Mouse (Mus musculus) telencephalon, adult 2 months (tissue): ENCODE measurements around the gene Zmym6.

ENCODE experiments used
- DNase-seq: peaks from one replicate; pipeline ENCODE4 v3.0.0-alpha.2; 2011; ENCODE audit warnings: low read depth, low spot score

Gene Zmym6

GRCm38 (mm10) chr4:127124331-127124730 is 47.1 kb downstream of the Zmym6 start:
- DNase-seq: no peak

- DNase-seq: peak; percentile 23
Measured at GRCm38 (mm10) chr4:127125834-127126463, 48.8 kb downstream of the Zmym6 start.

- DNase-seq: no peak
Measured at GRCm38 (mm10) chr4:127134687-127135086, 57.5 kb downstream of the Zmym6 start.

GRCm38 (mm10) chr4:127137591-127137990 is 60.4 kb downstream of the Zmym6 start:
- DNase-seq: no peak

GRCm38 (mm10) chr4:127138486-127138885 is 61.3 kb downstream of the Zmym6 start:
- no peak for DNase-seq

- no peak for DNase-seq
Measured at GRCm38 (mm10) chr4:127150031-127150430, 72.8 kb downstream of the Zmym6 start.

GRCm38 (mm10) chr4:127153345-127153744 is 76.2 kb downstream of the Zmym6 start:
- DNase-seq: no peak

GRCm38 (mm10) chr4:127155757-127156156 is 78.6 kb downstream of the Zmym6 start:
- DNase-seq: no peak

- no peak for DNase-seq
Measured at GRCm38 (mm10) chr4:127157746-127158145, 80.6 kb downstream of the Zmym6 start.

- DNase-seq: no peak
Measured at GRCm38 (mm10) chr4:127163926-127164325, 86.7 kb downstream of the Zmym6 start.

- no peak for DNase-seq
Measured at GRCm38 (mm10) chr4:127167096-127167495, 89.9 kb downstream of the Zmym6 start.

- no peak for DNase-seq
Measured at GRCm38 (mm10) chr4:127167731-127168130, 90.5 kb downstream of the Zmym6 start.

GRCm38 (mm10) chr4:127168211-127168913 is 91.2 kb downstream of the Zmym6 start:
- DNase-seq: no peak

- no peak for DNase-seq
Measured at GRCm38 (mm10) chr4:127168914-127169345, 91.7 kb downstream of the Zmym6 start, which contains the start of gene Dlgap3. Gene Dlgap3 (plus strand): TSS chr4:127169204.

- DNase-seq: no peak
Measured at GRCm38 (mm10) chr4:127169346-127170221, 92.4 kb downstream of the Zmym6 start.

GRCm38 (mm10) chr4:127170866-127171265 is 93.7 kb downstream of the Zmym6 start:
- DNase-seq: peak; percentile 86

GRCm38 (mm10) chr4:127171341-127171905 is 94.2 kb downstream of the Zmym6 start:
- DNase-seq: no peak

- no peak for DNase-seq
Measured at GRCm38 (mm10) chr4:127172119-127172518, 94.9 kb downstream of the Zmym6 start.

GRCm38 (mm10) chr4:127172614-127173013 is 95.4 kb downstream of the Zmym6 start:
- no peak for DNase-seq

- DNase-seq: no peak
Measured at GRCm38 (mm10) chr4:127173461-127173860, 96.3 kb downstream of the Zmym6 start.
